21 mouse cellular contexts compared by ENCODE assay signal in genomic region chr9:21250509-21250908, GRCm38 (mm10). TPM values are rescaled to one million over a fixed set of nuclear protein-coding genes. Genes with fewer than 3 reads are reported as not detected.
DNase-seq lines count a peak whose midpoint lies in the region; ATAC-seq and TF ChIP-seq lines count a peak whose summit lies in the region.
"Had no signal": no experiment of that assay in that cellular context is flagged by ENCODE, and none has a peak within 500 bp of the region (broad histone marks: within the 10 kb centered on the region; RNA-seq: fewer than 3 reads in every experiment).

No protein-coding gene starts in this region.

- 20% methylated on average over 2 of the region's 2 CpGs for WGBS in cerebellum, adult 2 months
- WGBS in kidney, adult 2 months = 68% methylated on average over 2 of the region's 2 CpGs
- 44% methylated on average over 2 of the region's 2 CpGs for WGBS in kidney, embryonic 16.5 days
- 46% methylated on average over 2 of the region's 2 CpGs for WGBS in stomach, embryonic 14.5 days

- no peak overlapping the region for H3K9ac ChIP-seq in kidney, embryonic 16.5 days (replicated peaks; ENCODE audit: low read length)
- 0 out of 2 replicates have a peak overlapping the region, but pooled peaks have one; percentile 1 for H3K9ac ChIP-seq in MEL (ENCODE audit: control insufficient read depth, low read depth, low read length, poor library complexity, severe bottlenecking)
- no peak overlapping the region for H3K9ac ChIP-seq in stomach, embryonic 14.5 days (replicated peaks; ENCODE audit: low read depth, low read length)
- H3K9ac ChIP-seq: heart, embryonic 15.5 days; limb, embryonic 12.5 days; liver, embryonic 15.5 days; midbrain, embryonic 12.5 days had no signal

- H3K4me3 ChIP-seq in cerebellum, adult 2 months (replicated peaks; ENCODE audit: insufficient read depth, low read depth, low read length) = no peak overlapping the region
- H3K4me3 ChIP-seq in kidney, adult 2 months (ENCODE audit: insufficient read depth, low read depth, low read length) = no peak overlapping the region
- no peak overlapping the region for H3K4me3 ChIP-seq in kidney, embryonic 16.5 days (ENCODE audit: low read length)
- 0 out of 4 replicates have a peak overlapping the region, but pooled peaks of 1 of the 2 experiments have one; percentile 6 for H3K4me3 ChIP-seq in MEL (ENCODE audit: control insufficient read depth in 1 of 2, insufficient read depth in 1 of 2, low read depth in 2 of 2, low read length in 2 of 2)
- no peak overlapping the region for H3K4me3 ChIP-seq in stomach, embryonic 14.5 days (ENCODE audit: low read depth, low read length)
- H3K4me3 ChIP-seq: embryonic facial prominence, embryonic 13.5 days; heart, embryonic 15.5 days; hindbrain, embryonic 10.5 days; left cerebral cortex, adult 2 months; limb, embryonic 12.5 days; liver, embryonic 15.5 days; midbrain, embryonic 12.5 days had no signal

- no peaks in the 10 kb centered on the region for H3K9me3 ChIP-seq in kidney, embryonic 16.5 days (ENCODE audit: low read length)
- no peaks in the 10 kb centered on the region for H3K9me3 ChIP-seq in MEL (replicated peaks; ENCODE audit: insufficient read depth, low read length)
- no peaks in the 10 kb centered on the region for H3K9me3 ChIP-seq in stomach, embryonic 14.5 days (ENCODE audit: control insufficient read depth, low read depth, low read length)
- H3K9me3 ChIP-seq: embryonic facial prominence, embryonic 13.5 days; G1E; heart, embryonic 15.5 days; hindbrain, embryonic 10.5 days; limb, embryonic 12.5 days; liver, embryonic 15.5 days; midbrain, embryonic 12.5 days had no signal

- H3K79me2 ChIP-seq in MEL (ENCODE audit: control insufficient read depth, insufficient read depth, low read length, poor library complexity) = no peaks in the 10 kb centered on the region

- H3K36me3 ChIP-seq in kidney, adult 2 months (ENCODE audit: control insufficient read depth, insufficient read depth, low read length) = no peaks in the 10 kb centered on the region
- no peaks in the 10 kb centered on the region for H3K36me3 ChIP-seq in kidney, embryonic 16.5 days (ENCODE audit: insufficient read depth, low read length)
- H3K36me3 ChIP-seq in MEL (ENCODE audit: control insufficient read depth in 1 of 2, insufficient read depth in 2 of 2, low read length in 2 of 2) = peaks cover 0 to 7% of the 10 kb centered on the region in 2 experiments; a peak in 2 of 4 replicates
- H3K36me3 ChIP-seq in stomach, embryonic 14.5 days (ENCODE audit: control insufficient read depth, insufficient read depth, low read length) = no peaks in the 10 kb centered on the region
- H3K36me3 ChIP-seq: embryonic facial prominence, embryonic 13.5 days; G1E; heart, embryonic 15.5 days; hindbrain, embryonic 10.5 days; limb, embryonic 12.5 days; liver, embryonic 15.5 days; midbrain, embryonic 12.5 days had no signal

- no peak for ATAC-seq in kidney, embryonic 16.5 days (ENCODE audit: low FRiP score, low TSS enrichment)
- ATAC-seq in stomach, embryonic 14.5 days (ENCODE audit: insufficient number of reproducible peaks, insufficient read depth, low FRiP score, low read depth) = no peak
- ATAC-seq: forebrain, embryonic 16.5 days had no signal

- no peaks in the 10 kb centered on the region; the same call in 1 of the 2 replicates for H3K27me3 ChIP-seq in cerebellum, adult 2 months (ENCODE audit: control insufficient read depth, insufficient read depth, low read length)
- no peaks in the 10 kb centered on the region; the same call in 1 of the 2 replicates for H3K27me3 ChIP-seq in kidney, adult 2 months (replicated peaks; ENCODE audit: control insufficient read depth, insufficient read depth, low read length)
- H3K27me3 ChIP-seq in kidney, embryonic 16.5 days (ENCODE audit: insufficient read depth, low read length) = peaks cover 56% of the 10 kb centered on the region
- H3K27me3 ChIP-seq in MEL (ENCODE audit: control insufficient read depth in 1 of 2, insufficient read depth in 2 of 2, low read length in 2 of 2) = no peaks in the 10 kb centered on the region; a peak in 1 of 4 replicates
- H3K27me3 ChIP-seq in stomach, embryonic 14.5 days (ENCODE audit: control insufficient read depth, insufficient read depth, low read length) = peaks cover 35% of the 10 kb centered on the region

- TF ChIP-seq CTCF in cerebellum, adult 2 months (IDR thresholded peaks at IDR 0.05; ENCODE audit: borderline replicate concordance, insufficient read depth, low read depth, low read length) = no peak
- TF ChIP-seq CTCF in kidney, adult 2 months (conservative IDR thresholded peaks at IDR 0.05; ENCODE audit: insufficient read depth, insufficient read length, low read depth, low read length) = no peak
- no peak for TF ChIP-seq CTCF in MEL (IDR thresholded peaks at IDR 0.05 in 2 of 3, conservative IDR thresholded peaks at IDR 0.05 in 1 of 3; ENCODE audit: control insufficient read depth in 1 of 3, insufficient read depth in 1 of 3, low read depth in 2 of 3, low read length in 3 of 3, poor library complexity in 1 of 3, severe bottlenecking in 1 of 3)

- H3K4me1 ChIP-seq in cerebellum, adult 2 months (ENCODE audit: control insufficient read depth, insufficient read depth, low read length) = peaks cover under 1% of the 10 kb centered on the region; the same call in 1 of the 2 replicates
- no peaks in the 10 kb centered on the region for H3K4me1 ChIP-seq in kidney, adult 2 months (ENCODE audit: control insufficient read depth, insufficient read depth, low read length)
- peaks cover 11% of the 10 kb centered on the region for H3K4me1 ChIP-seq in kidney, embryonic 16.5 days (ENCODE audit: insufficient read depth, low read length)
- H3K4me1 ChIP-seq in MEL (ENCODE audit: control insufficient read depth in 1 of 2, insufficient read depth in 2 of 2, low read length in 2 of 2) = peaks cover 12 to 17% of the 10 kb centered on the region in 2 experiments
- 0 out of 2 replicates have a peak, but pooled peaks cover 8% of the 10 kb centered on the region for H3K4me1 ChIP-seq in stomach, embryonic 14.5 days (ENCODE audit: control insufficient read depth, insufficient read depth, low read length)

- TF ChIP-seq EP300 in MEL (IDR thresholded peaks at IDR 0.05; ENCODE audit: low read depth in 1 of 2, low read length in 2 of 2) = peak; percentile 4 to 20; a peak in 3 of 4 replicates

- no peak overlapping the region for H3K27ac ChIP-seq in cerebellum, adult 2 months (ENCODE audit: insufficient read depth, low read length)
- no peak overlapping the region for H3K27ac ChIP-seq in kidney, adult 2 months (ENCODE audit: insufficient read depth, low read depth, low read length)
- H3K27ac ChIP-seq in kidney, embryonic 16.5 days (ENCODE audit: low read length) = no peak overlapping the region
- H3K27ac ChIP-seq in MEL (ENCODE audit: control insufficient read depth, low read depth, low read length) = no peak overlapping the region
- H3K27ac ChIP-seq in stomach, embryonic 14.5 days (ENCODE audit: low read length) = peak overlapping the region; percentile 58; the same call in 1 of the 2 replicates
- H3K27ac ChIP-seq: heart, embryonic 15.5 days; hindbrain, embryonic 10.5 days; left cerebral cortex, adult 2 months; liver, embryonic 15.5 days; midbrain, embryonic 12.5 days had no signal

- no peak for TF ChIP-seq RAD21 in MEL (IDR thresholded peaks at IDR 0.05; ENCODE audit: low read depth, low read length)

- TF ChIP-seq POLR2A in cerebellum, adult 2 months (IDR thresholded peaks at IDR 0.05; ENCODE audit: borderline replicate concordance, insufficient read depth, low read length) = no peak
- TF ChIP-seq POLR2A in kidney, adult 2 months (IDR thresholded peaks at IDR 0.05; ENCODE audit: low read depth, low read length) = no peak
- 0 out of 4 replicates have a peak, but pooled peaks of 1 of the 2 experiments have one; percentile 2 for TF ChIP-seq POLR2A in MEL (IDR thresholded peaks at IDR 0.05; ENCODE audit: control insufficient read depth in 1 of 2, insufficient read depth in 1 of 2, low read depth in 1 of 2, low read length in 2 of 2, poor library complexity in 1 of 2)

- peak; percentile 42 to 46 for DNase-seq in cerebellum, postnatal 14 days
- DNase-seq in cerebellum, adult 2 months = no peak
- DNase-seq in kidney, adult 2 months = peak; percentile 40
- DNase-seq in MEL (ENCODE audit: low read depth, low spot score) = peak; percentile 73
- DNase-seq in urinary bladder, adult 2 months (ENCODE audit: low spot score) = no peak
- DNase-seq: adrenal gland, postnatal 36 days; cerebellum, adult 8-10 months; kidney, adult 11 months; kidney, postnatal 10 days; thymus, postnatal 14 days had no signal

- no peak overlapping the region for H3K4me2 ChIP-seq in kidney, embryonic 16.5 days (replicated peaks; ENCODE audit: low read depth, low read length)
- H3K4me2 ChIP-seq in stomach, embryonic 14.5 days (replicated peaks; ENCODE audit: low read depth, low read length) = no peak overlapping the region
- H3K4me2 ChIP-seq: heart, embryonic 15.5 days; limb, embryonic 12.5 days; liver, embryonic 15.5 days; midbrain, embryonic 12.5 days had no signal

RNA-seq across cellular contexts. Expression of gene S1pr5, which starts 2.3 kb away (rescaled TPM):
- 40.8 and 44.6 TPM in 2 replicates for polyA plus RNA-seq in cerebellum, adult 2 months (2012; rRNA removed)
- polyA plus RNA-seq in kidney, adult 2 months (2012; rRNA removed) = 0.38 and 0.39 TPM in 2 replicates
- 0.13 and 0.14 TPM in 2 replicates for polyA plus RNA-seq in kidney, embryonic 16.5 days (2015; fragmentation: Nextera tagmentation; extraction: Ambion mirVana)
- total RNA-seq in MEL (2012; rRNA removed) = 0.04 TPM in 1 of 2 replicates, not detected in the other
- polyA plus RNA-seq in MEL (2012; ENCODE audit: insufficient read depth in 1 of 2, insufficient read length in 2 of 2, low read depth in 1 of 2, low replicate concordance in 2 of 2, missing spikeins in 1 of 2) = under 1 TPM in 1 of 2 experiments, not detected in 1; 0.08 TPM
- 0.27 and 0.48 TPM in 2 replicates for polyA plus RNA-seq in stomach, embryonic 14.5 days (2014; fragmentation: Nextera tagmentation; extraction: Ambion mirVana)
- 0.32 and 0.47 TPM in 2 replicates for polyA plus RNA-seq in urinary bladder, adult 2 months (2012; rRNA removed)
- polyA plus RNA-seq: G1E had no signal

RNA-seq across cellular contexts. Expression of gene Keap1, which starts 11.3 kb away (rescaled TPM):
- polyA plus RNA-seq in cerebellum, adult 2 months (2012; rRNA removed) = 60.5 and 63.1 TPM in 2 replicates
- polyA plus RNA-seq in kidney, adult 2 months (2012; rRNA removed) = 42.8 and 52.4 TPM in 2 replicates
- 67.4 and 68.1 TPM in 2 replicates for polyA plus RNA-seq in kidney, embryonic 16.5 days (2015; fragmentation: Nextera tagmentation; extraction: Ambion mirVana)
- total RNA-seq in MEL (2012; rRNA removed) = 168 and 174 TPM in 2 replicates
- polyA plus RNA-seq in MEL (2012; ENCODE audit: insufficient read depth in 1 of 2, insufficient read length in 2 of 2, low read depth in 1 of 2, low replicate concordance in 2 of 2, missing spikeins in 1 of 2) = 100 to 1,000 TPM in 1 of 2 experiments, 10 to 100 TPM in 1; 67.5 to 171 TPM
- polyA plus RNA-seq in stomach, embryonic 14.5 days (2014; fragmentation: Nextera tagmentation; extraction: Ambion mirVana) = 34.5 and 40.3 TPM in 2 replicates
- polyA plus RNA-seq in urinary bladder, adult 2 months (2012; rRNA removed) = 36.8 and 38.7 TPM in 2 replicates

RNA-seq across cellular contexts. Expression of gene Atg4d, which starts 14.6 kb away (rescaled TPM):
- polyA plus RNA-seq in cerebellum, adult 2 months (2012; rRNA removed) = 70.9 and 72.4 TPM in 2 replicates
- polyA plus RNA-seq in kidney, adult 2 months (2012; rRNA removed) = 67.0 and 71.9 TPM in 2 replicates
- polyA plus RNA-seq in kidney, embryonic 16.5 days (2015; fragmentation: Nextera tagmentation; extraction: Ambion mirVana) = 58.7 and 64.1 TPM in 2 replicates
- total RNA-seq in MEL (2012; rRNA removed) = 76.4 and 83.9 TPM in 2 replicates
- polyA plus RNA-seq in MEL (2012; ENCODE audit: insufficient read depth in 1 of 2, insufficient read length in 2 of 2, low read depth in 1 of 2, low replicate concordance in 2 of 2, missing spikeins in 1 of 2) = 10 to 100 TPM in 1 of 2 experiments, not detected in 1; 99.7 TPM
- 38.8 and 43.5 TPM in 2 replicates for polyA plus RNA-seq in stomach, embryonic 14.5 days (2014; fragmentation: Nextera tagmentation; extraction: Ambion mirVana)
- 23.6 and 27.3 TPM in 2 replicates for polyA plus RNA-seq in urinary bladder, adult 2 months (2012; rRNA removed)

RNA-seq across cellular contexts. Expression of gene Kri1, which starts 37.3 kb away (rescaled TPM):
- 46.8 and 48.2 TPM in 2 replicates for polyA plus RNA-seq in cerebellum, adult 2 months (2012; rRNA removed)
- polyA plus RNA-seq in kidney, adult 2 months (2012; rRNA removed) = 14.2 and 15.9 TPM in 2 replicates
- polyA plus RNA-seq in kidney, embryonic 16.5 days (2015; fragmentation: Nextera tagmentation; extraction: Ambion mirVana) = 14.6 and 20.0 TPM in 2 replicates
- total RNA-seq in MEL (2012; rRNA removed) = 175 and 199 TPM in 2 replicates
- 100 to 1,000 TPM in 1 of 2 experiments, 10 to 100 TPM in 1; 76.1 to 233 TPM for polyA plus RNA-seq in MEL (2012; ENCODE audit: insufficient read depth in 1 of 2, insufficient read length in 2 of 2, low read depth in 1 of 2, low replicate concordance in 2 of 2, missing spikeins in 1 of 2)
- polyA plus RNA-seq in stomach, embryonic 14.5 days (2014; fragmentation: Nextera tagmentation; extraction: Ambion mirVana) = 14.1 and 14.7 TPM in 2 replicates
- 31.0 and 31.8 TPM in 2 replicates for polyA plus RNA-seq in urinary bladder, adult 2 months (2012; rRNA removed)

RNA-seq across cellular contexts. Expression of gene Cdkn2d, which starts 40.7 kb away (rescaled TPM):
- 76.6 and 88.6 TPM in 2 replicates for polyA plus RNA-seq in cerebellum, adult 2 months (2012; rRNA removed)
- 20.2 and 24.1 TPM in 2 replicates for polyA plus RNA-seq in kidney, adult 2 months (2012; rRNA removed)
- polyA plus RNA-seq in kidney, embryonic 16.5 days (2015; fragmentation: Nextera tagmentation; extraction: Ambion mirVana) = 50.9 and 51.7 TPM in 2 replicates
- total RNA-seq in MEL (2012; rRNA removed) = 40.1 and 55.2 TPM in 2 replicates
- 10 to 100 TPM in 1 of 2 experiments, not detected in 1; 67.9 TPM for polyA plus RNA-seq in MEL (2012; ENCODE audit: insufficient read depth in 1 of 2, insufficient read length in 2 of 2, low read depth in 1 of 2, low replicate concordance in 2 of 2, missing spikeins in 1 of 2)
- 47.4 and 48.5 TPM in 2 replicates for polyA plus RNA-seq in stomach, embryonic 14.5 days (2014; fragmentation: Nextera tagmentation; extraction: Ambion mirVana)
- polyA plus RNA-seq in urinary bladder, adult 2 months (2012; rRNA removed) = 17.9 and 18.2 TPM in 2 replicates

Comparison
In these comparisons a context has a peak if more than half of its experiments do, and no peak if none do; other contexts are left out.
1. DNase-seq: peak in cerebellum, postnatal 14 days (2 of 2), kidney, adult 2 months (single experiment) and MEL (single experiment); none in cerebellum, adult 2 months (0 of 2) and urinary bladder, adult 2 months (single experiment).
2. RNA of gene S1pr5, which starts 2.3 kb away (polyA plus RNA-seq): 40.8 to 44.6 TPM in cerebellum, adult 2 months; 0.27 to 0.48 TPM in stomach, embryonic 14.5 days, 0.32 to 0.47 TPM in urinary bladder, adult 2 months, 0.38 to 0.39 TPM in kidney, adult 2 months, 0.13 to 0.14 TPM in kidney, embryonic 16.5 days and 0.08 TPM in MEL; every median in the first group is over 10 times any median in the second.